24 mouse cellular contexts compared by ENCODE assay signal in genomic region chr15:101303830-101304229, GRCm38 (mm10). TPM values are rescaled to one million over a fixed set of nuclear protein-coding genes. Genes with fewer than 3 reads are reported as not detected.
DNase-seq lines count a peak whose midpoint lies in the region; ATAC-seq lines count a peak whose summit lies in the region.
"Had no signal": no experiment of that assay in that cellular context is flagged by ENCODE, and none has a peak within 500 bp of the region (broad histone marks: within the 10 kb centered on the region; RNA-seq: fewer than 3 reads in every experiment).

No protein-coding gene starts in this region.

- no peaks in the 10 kb centered on the region for H3K27me3 ChIP-seq in midbrain, embryonic 11.5 days (ENCODE audit: control insufficient read depth, insufficient read depth, low read length)
- H3K27me3 ChIP-seq in midbrain, embryonic 10.5 days (ENCODE audit: low read depth, poor library complexity, severe bottlenecking), result no peaks in the 10 kb centered on the region
- H3K27me3 ChIP-seq: embryonic facial prominence, embryonic 12.5 days; forebrain, embryonic 13.5 days; Patski had no signal

- intact Hi-C loops in gastrocnemius, postnatal 14 days (cut with DNase I; ENCODE audit: low total_unique reads), result no loop called here

- no peak overlapping the region for H3K27ac ChIP-seq in midbrain, embryonic 11.5 days (ENCODE audit: low read depth, low read length)
- H3K27ac ChIP-seq in midbrain, embryonic 10.5 days (replicated peaks), result no peak overlapping the region
- H3K27ac ChIP-seq: embryonic facial prominence, embryonic 10.5 days; embryonic facial prominence, embryonic 12.5 days; forebrain, embryonic 13.5 days had no signal

- H3K4me2 ChIP-seq in midbrain, embryonic 11.5 days, result no peak overlapping the region
- H3K4me2 ChIP-seq: embryonic facial prominence, embryonic 12.5 days; forebrain, embryonic 13.5 days had no signal

- DNase-seq in gastrocnemius, adult 18-20 months (ENCODE audit: low spot score), result peak; percentile 82
- no peak for DNase-seq in gastrocnemius, postnatal 14 days
- DNase-seq in gastrocnemius, adult 8-10 months (ENCODE audit: low spot score in 2 of 2), result peak; percentile 57 to 62
- no peak for DNase-seq in gastrocnemius, postnatal 10 days
- DNase-seq in midbrain, embryonic 11.5 days (ENCODE audit: low spot score, missing footprints), result peak; percentile 35
- no peak for DNase-seq in midbrain, embryonic 10.5 days (ENCODE audit: low spot score)
- DNase-seq in gastrocnemius, postnatal 25 days, result peak; percentile 81
- DNase-seq in yolk sac, embryonic 10.5 days (ENCODE audit: low spot score), result no peak
- DNase-seq: adrenal gland, adult 8-10 months; adrenal gland, postnatal 14 days; adrenal gland, postnatal 36 days; B cell, adult 2 months; cerebellum, adult 11-12 months; cerebellum, adult 2 months; cerebellum, adult 9-10 months; cerebellum, postnatal 10 days; cerebellum, postnatal 25 days had no signal

- H3K4me1 ChIP-seq in midbrain, embryonic 11.5 days (ENCODE audit: control insufficient read depth, insufficient read depth, low read length), result 0 out of 2 replicates have a peak, but pooled peaks cover under 1% of the 10 kb centered on the region
- peaks cover 2% of the 10 kb centered on the region for H3K4me1 ChIP-seq in midbrain, embryonic 10.5 days
- H3K4me1 ChIP-seq: forebrain, embryonic 13.5 days had no signal

- H3K9me3 ChIP-seq in midbrain, embryonic 11.5 days (ENCODE audit: control insufficient read depth, low read length), result no peaks in the 10 kb centered on the region
- no peaks in the 10 kb centered on the region for H3K9me3 ChIP-seq in midbrain, embryonic 10.5 days (replicated peaks)
- H3K9me3 ChIP-seq: embryonic facial prominence, embryonic 12.5 days; forebrain, embryonic 13.5 days had no signal

- WGBS in midbrain, embryonic 11.5 days, result 89% methylated on average over 4 of the region's 4 CpGs
- WGBS in midbrain, embryonic 10.5 days, result 89% methylated on average over 4 of the region's 4 CpGs

- no peak overlapping the region for H3K9ac ChIP-seq in midbrain, embryonic 11.5 days (ENCODE audit: low read length)
- H3K9ac ChIP-seq: embryonic facial prominence, embryonic 12.5 days; forebrain, embryonic 13.5 days had no signal

- no peak overlapping the region for H3K4me3 ChIP-seq in midbrain, embryonic 11.5 days (ENCODE audit: low read depth, low read length)
- H3K4me3 ChIP-seq in midbrain, embryonic 10.5 days, result no peak overlapping the region
- H3K4me3 ChIP-seq: embryonic facial prominence, embryonic 10.5 days; embryonic facial prominence, embryonic 12.5 days; forebrain, embryonic 13.5 days had no signal

- no peak for ATAC-seq in midbrain, embryonic 11.5 days (ENCODE audit: low FRiP score)
- ATAC-seq: activated CD4-positive, CD25-positive, alpha-beta regulatory T cell, adult 4 months; CD4-positive, CD25-positive, alpha-beta regulatory T cell, adult 4 months; forebrain, embryonic 13.5 days; Patski had no signal

- H3K36me3 ChIP-seq in midbrain, embryonic 11.5 days (ENCODE audit: control insufficient read depth, insufficient read depth, low read length), result no peaks in the 10 kb centered on the region
- no peaks in the 10 kb centered on the region for H3K36me3 ChIP-seq in midbrain, embryonic 10.5 days
- H3K36me3 ChIP-seq: embryonic facial prominence, embryonic 10.5 days; embryonic facial prominence, embryonic 12.5 days; G1E had no signal

RNA-seq across cellular contexts. Expression of gene 6030408B16Rik, which starts 10.8 kb away (rescaled TPM):
- total RNA-seq in gastrocnemius, adult 18-20 months (2021), result under 1 TPM; 0.26 to 0.27 TPM
- total RNA-seq in gastrocnemius, postnatal 14 days (2021), result under 1 TPM; 0.22 to 0.29 TPM
- total RNA-seq in gastrocnemius, adult 8-10 months (2022), result not detected
- total RNA-seq in gastrocnemius, postnatal 10 days (2021), result under 1 TPM; 0.54 to 0.77 TPM
- polyA plus RNA-seq in midbrain, embryonic 11.5 days (2014; fragmentation: Nextera tagmentation; extraction: Ambion mirVana), result 0.33 TPM in 1 of 2 replicates, not detected in the other
- 0.06 and 0.22 TPM in 2 replicates for polyA plus RNA-seq in midbrain, embryonic 10.5 days (2016; fragmentation: Nextera tagmentation; extraction: Ambion mirVana)
- total RNA-seq in gastrocnemius, postnatal 25 days (2021), result under 1 TPM; 0.31 to 0.32 TPM
- total RNA-seq: G1E had no signal
- polyA plus RNA-seq: CD4-positive, CD25-positive, alpha-beta regulatory T cell, adult 4 months; G1E; Patski had no signal

RNA-seq across cellular contexts. Expression of gene Atg101, which starts 19.8 kb away (rescaled TPM):
- 10 to 100 TPM; 25.0 to 31.3 TPM for total RNA-seq in gastrocnemius, adult 18-20 months (2021)
- 10 to 100 TPM; 27.7 to 35.0 TPM for total RNA-seq in gastrocnemius, postnatal 14 days (2021)
- total RNA-seq in gastrocnemius, adult 8-10 months (2022), result 10 to 100 TPM; 28.6 to 35.4 (median 31.8) TPM
- total RNA-seq in gastrocnemius, postnatal 10 days (2021), result 10 to 100 TPM; 24.4 to 27.2 TPM
- 57.9 and 67.4 TPM in 2 replicates for polyA plus RNA-seq in midbrain, embryonic 11.5 days (2014; fragmentation: Nextera tagmentation; extraction: Ambion mirVana)
- 80.8 TPM in 2 replicates for polyA plus RNA-seq in midbrain, embryonic 10.5 days (2016; fragmentation: Nextera tagmentation; extraction: Ambion mirVana)
- 10 to 100 TPM; 22.3 to 31.3 TPM for total RNA-seq in gastrocnemius, postnatal 25 days (2021)

RNA-seq across cellular contexts. Expression of gene Nr4a1, which starts 49.8 kb away (rescaled TPM):
- total RNA-seq in gastrocnemius, adult 18-20 months (2021), result 100 to 1,000 TPM; 206 to 234 TPM
- 10 to 100 TPM; 30.5 to 49.0 TPM for total RNA-seq in gastrocnemius, postnatal 14 days (2021)
- 100 to 1,000 TPM; 114 to 232 (median 117) TPM for total RNA-seq in gastrocnemius, adult 8-10 months (2022)
- 10 to 100 TPM; 22.5 to 23.1 TPM for total RNA-seq in gastrocnemius, postnatal 10 days (2021)
- polyA plus RNA-seq in midbrain, embryonic 11.5 days (2014; fragmentation: Nextera tagmentation; extraction: Ambion mirVana), result 1.3 TPM in 2 replicates
- 2.8 and 2.9 TPM in 2 replicates for polyA plus RNA-seq in midbrain, embryonic 10.5 days (2016; fragmentation: Nextera tagmentation; extraction: Ambion mirVana)
- total RNA-seq in gastrocnemius, postnatal 25 days (2021), result 10 to 100 TPM; 52.2 to 90.7 TPM
- total RNA-seq: G1E had no signal

Comparison
In these comparisons a context has a peak if more than half of its experiments do, and no peak if none do; other contexts are left out.
1. DNase-seq: peak in gastrocnemius, adult 18-20 months (single experiment), gastrocnemius, adult 8-10 months (2 of 2), midbrain, embryonic 11.5 days (single experiment) and gastrocnemius, postnatal 25 days (single experiment); none in gastrocnemius, postnatal 14 days (single experiment), gastrocnemius, postnatal 10 days (single experiment), midbrain, embryonic 10.5 days (single experiment) and yolk sac, embryonic 10.5 days (single experiment).